Mouse (Mus musculus) stomach, embryonic 16.5 days (tissue): ENCODE results near the gene Gemin8. TPM values are rescaled to one million over a fixed set of nuclear protein-coding genes. Genes with fewer than 3 reads are reported as not detected.

Experiments used
- ATAC-seq: fragments of 200-750 bp; cut with Nextera tagmentation; 2 replicates; pipeline ENCODE4 v1.8.0; 2017; ENCODE audit warnings: moderate number of reproducible peaks, moderate TSS enrichment; ENCODE audit not compliant: insufficient read depth, low FRiP score
- H3K27ac ChIP-seq: fragments of 300-500 bp; sonication (generic); 2 replicates; pipeline ENCODE4 v1.5.1; 2014; ENCODE audit warnings: low read length
- H3K27me3 ChIP-seq: fragments of 300-500 bp; sonication (generic); 2 replicates; pipeline ENCODE4 v1.6.1; 2014; ENCODE audit warnings: low read length, control low read depth, mixed read lengths; ENCODE audit not compliant: control insufficient read depth, insufficient read depth
- H3K36me3 ChIP-seq: fragments of 300-500 bp; sonication (generic); 2 replicates; pipeline ENCODE4 v1.6.1; 2014; ENCODE audit warnings: low read length; ENCODE audit not compliant: control insufficient read depth, insufficient read depth
- H3K4me1 ChIP-seq: fragments of 300-500 bp; sonication (generic); 2 replicates; pipeline ENCODE4 v1.6.1; 2014; ENCODE audit warnings: low read length, control low read depth, mixed read lengths; ENCODE audit not compliant: control insufficient read depth, insufficient read depth
- H3K4me2 ChIP-seq: fragments of 300-500 bp; sonication (generic); 2 replicates; pipeline ENCODE4 v1.6.1; 2014; ENCODE audit warnings: low read depth, low read length, mixed read lengths
- H3K4me3 ChIP-seq: fragments of 300-500 bp; sonication (generic); replicated peaks from 2 replicates; pipeline ENCODE4 v1.5.1; 2014; ENCODE audit warnings: mild to moderate bottlenecking, low read length
- H3K9ac ChIP-seq: fragments of 300-500 bp; sonication (generic); 2 replicates; pipeline ENCODE4 v1.6.1; 2014; ENCODE audit warnings: low read length
- H3K9me3 ChIP-seq: fragments of 300-500 bp; sonication (generic); replicated peaks from 2 replicates; pipeline ENCODE4 v1.6.1; 2016; ENCODE audit warnings: low read length, control low read depth; ENCODE audit not compliant: control insufficient read depth
- WGBS: fragments of 180-500 bp; shearing (Covaris S2); extraction: QIAGEN DNeasy Blood & Tissue Kit; methylation state at CpG from one replicate; pipeline ENCODE4 v1.1.7; 2014; 5-methylcytosine and 5-hydroxymethylcytosine counted together
- polyA plus RNA-seq: library from polyadenylated mRNA; unstranded; fragments of >200 nt; fragmentation: Nextera tagmentation; extraction: Ambion mirVana; gene quantifications from 2 replicates; pipeline ENCODE4 v1.2.1, GENCODE M21; 2015

The Gemin8 gene
- polyA plus RNA-seq, 1 experiment from 2014 or later = 10.2 TPM

DNA sequence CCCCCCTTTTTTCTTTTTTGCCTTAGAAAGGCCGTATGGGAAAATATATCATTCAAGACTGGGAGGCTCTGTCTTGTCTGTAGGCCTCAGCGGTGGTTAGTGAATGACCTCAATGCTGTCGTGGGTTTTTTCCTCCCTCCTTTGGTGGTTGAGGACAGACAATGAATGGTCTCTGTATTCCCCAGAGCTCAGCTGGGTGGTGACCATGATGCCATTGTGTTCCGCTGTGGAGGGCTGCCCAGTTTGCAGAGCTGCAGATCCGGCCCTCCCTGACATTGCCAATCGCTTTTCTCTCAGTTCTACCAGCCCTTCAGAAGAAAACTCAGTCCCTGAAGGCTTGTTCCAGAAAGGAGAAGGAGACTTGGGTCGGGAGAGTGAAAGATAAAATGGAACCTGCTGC, 3.5 kb downstream of the Gemin8 start:
- ATAC-seq = no peak
- 59% methylated on average over 7 of the region's 7 CpGs for WGBS
- H3K4me1 ChIP-seq = peaks cover 6% of the 10 kb centered on the region
- H3K27me3 ChIP-seq = no peaks in the 10 kb centered on the region
- H3K36me3 ChIP-seq = no peaks in the 10 kb centered on the region
- no peaks in the 10 kb centered on the region for H3K9me3 ChIP-seq
- no peak overlapping the region for H3K4me3 ChIP-seq
- no peak overlapping the region for H3K4me2 ChIP-seq
- no peak overlapping the region for H3K9ac ChIP-seq
- no peak overlapping the region for H3K27ac ChIP-seq

DNA sequence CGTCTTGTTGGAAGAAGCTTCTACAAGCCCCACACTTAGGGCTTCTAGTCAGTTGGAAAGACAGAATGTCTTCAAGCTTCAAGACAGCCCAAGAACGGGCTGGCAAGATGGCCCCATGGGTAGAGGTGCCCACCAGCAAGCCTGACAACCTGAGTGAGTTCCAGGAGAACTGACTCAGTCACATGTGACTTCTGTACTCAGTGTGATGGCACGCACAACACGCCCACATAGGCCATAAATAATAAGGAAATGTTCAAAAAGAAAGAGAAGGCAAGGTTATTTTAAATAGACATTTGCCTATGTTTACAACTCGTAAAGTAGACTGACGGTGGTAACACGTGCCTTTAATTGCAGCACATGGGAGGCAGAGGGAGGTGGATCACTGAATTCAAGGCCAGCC, 7.7 kb downstream of the Gemin8 start:
- WGBS = 76% methylated on average over 7 of the region's 7 CpGs
- no peak overlapping the region for H3K4me3 ChIP-seq
- peaks cover 2% of the 10 kb centered on the region for H3K4me1 ChIP-seq
- no peaks in the 10 kb centered on the region for H3K36me3 ChIP-seq
- H3K27ac ChIP-seq = no peak overlapping the region
- ATAC-seq = no peak
- H3K9ac ChIP-seq = no peak overlapping the region
- no peaks in the 10 kb centered on the region for H3K9me3 ChIP-seq
- no peaks in the 10 kb centered on the region for H3K27me3 ChIP-seq
- H3K4me2 ChIP-seq = no peak overlapping the region

DNA sequence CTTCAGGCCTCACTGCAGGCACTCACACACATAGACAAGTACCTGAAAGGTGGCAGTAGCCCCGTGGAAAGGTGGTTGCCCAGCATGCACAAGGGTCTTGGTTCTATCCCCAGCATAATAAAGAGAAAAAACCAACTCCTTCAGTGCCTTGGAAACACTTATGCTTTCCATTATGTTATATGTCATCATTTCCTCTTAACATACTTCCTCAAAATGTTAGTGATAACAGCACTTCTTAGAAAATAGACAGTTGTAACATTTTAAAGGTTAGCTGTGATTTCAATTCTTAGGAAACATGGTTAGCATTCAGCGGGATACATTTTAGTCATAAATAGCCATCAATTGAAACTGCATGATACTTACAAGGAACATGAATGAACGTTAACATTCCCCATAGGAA, 12.8 kb downstream of the Gemin8 start:
- H3K36me3 ChIP-seq = no peaks in the 10 kb centered on the region
- peaks cover 3% of the 10 kb centered on the region; the same call in 1 of the 2 replicates for H3K27me3 ChIP-seq
- no peaks in the 10 kb centered on the region for H3K9me3 ChIP-seq
- no peak overlapping the region for H3K4me3 ChIP-seq
- ATAC-seq = no peak
- 89% methylated on average over 3 of the region's 3 CpGs for WGBS
- H3K4me1 ChIP-seq = no peaks in the 10 kb centered on the region
- no peak overlapping the region for H3K4me2 ChIP-seq
- H3K9ac ChIP-seq = no peak overlapping the region
- no peak overlapping the region for H3K27ac ChIP-seq

GRCm38 (mm10) chrX:166185327-166185913, 15.2 kb downstream of the Gemin8 start:
- no peak overlapping the region for H3K4me3 ChIP-seq
- no peaks in the 10 kb centered on the region for H3K4me1 ChIP-seq
- no peak overlapping the region for H3K9ac ChIP-seq
- H3K36me3 ChIP-seq = no peaks in the 10 kb centered on the region
- H3K9me3 ChIP-seq = no peaks in the 10 kb centered on the region
- H3K27ac ChIP-seq = no peak overlapping the region
- no peak overlapping the region for H3K4me2 ChIP-seq
- ATAC-seq = no peak
- peaks cover 3% of the 10 kb centered on the region; the same call in 1 of the 2 replicates for H3K27me3 ChIP-seq
- 84% methylated on average over 9 of the region's 9 CpGs for WGBS

DNA sequence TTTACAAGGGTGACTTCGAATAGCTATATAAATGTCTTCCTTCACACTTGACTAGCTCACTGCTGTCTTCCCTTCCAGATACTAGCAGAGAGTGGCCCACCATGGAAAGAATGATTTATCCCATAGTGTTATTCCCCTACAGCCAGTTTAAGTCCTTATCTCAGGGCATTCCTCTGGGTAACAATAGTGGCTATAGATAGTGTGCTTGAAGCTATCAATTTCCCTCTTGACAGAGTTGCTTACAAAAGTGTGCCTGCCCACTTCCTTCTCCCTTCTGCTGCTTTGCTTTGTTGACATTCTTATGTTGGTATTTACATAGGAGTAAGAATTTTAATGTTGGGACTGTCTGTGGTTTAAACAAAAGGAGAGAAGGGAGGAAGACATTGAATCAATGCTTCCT, 17.5 kb downstream of the Gemin8 start:
- H3K27ac ChIP-seq = no peak overlapping the region
- H3K27me3 ChIP-seq = peaks cover 3% of the 10 kb centered on the region; the same call in 1 of the 2 replicates
- ATAC-seq = 0 out of 2 replicates have a peak, but pooled peaks have one; percentile 33
- H3K4me2 ChIP-seq = no peak overlapping the region
- H3K36me3 ChIP-seq = no peaks in the 10 kb centered on the region
- H3K4me3 ChIP-seq = no peak overlapping the region
- no peak overlapping the region for H3K9ac ChIP-seq
- 32% methylated on average over 1 of the region's 1 CpGs for WGBS
- H3K4me1 ChIP-seq = no peaks in the 10 kb centered on the region
- H3K9me3 ChIP-seq = no peaks in the 10 kb centered on the region

- Histone ChIP-seq H3K27me3 (no peaks in the 10 kb centered on the region; the same call in 1 of the 2 replicates), H3K9me3 (no peaks in the 10 kb centered on the region), H3K36me3 (no peaks in the 10 kb centered on the region), H3K27ac (no peak overlapping the region), H3K9ac (no peak overlapping the region), H3K4me1 (no peaks in the 10 kb centered on the region), H3K4me3 (no peak overlapping the region), H3K4me2 (no peak overlapping the region)
- ATAC-seq = no peak
These were observed 26.1 kb downstream of the Gemin8 start for GRCm38 (mm10) chrX:166196327-166196726.

DNA sequence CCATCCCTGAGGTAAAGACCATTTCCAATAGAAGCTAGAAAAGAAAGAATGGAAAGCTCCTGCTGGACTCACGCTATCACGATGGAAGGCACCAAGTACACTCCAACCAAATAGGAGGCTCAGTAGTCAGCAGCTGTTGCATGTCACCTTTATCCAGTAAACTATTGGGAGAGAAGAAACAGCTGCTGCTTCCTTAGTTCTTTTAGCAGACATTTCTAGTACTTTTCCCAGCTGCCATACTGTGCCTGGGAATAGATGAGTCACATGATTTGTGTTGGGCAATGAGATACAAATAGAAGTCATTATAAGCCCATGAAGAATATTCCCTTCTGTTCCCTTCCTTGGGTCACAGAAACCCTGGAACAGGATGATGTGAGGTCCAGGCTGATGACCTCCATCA, 28.0 kb downstream of the Gemin8 start:
- H3K4me3 ChIP-seq = no peak overlapping the region
- H3K27me3 ChIP-seq = no peaks in the 10 kb centered on the region; the same call in 1 of the 2 replicates
- peak; percentile 25; the same call in 1 of the 2 replicates for ATAC-seq
- no peaks in the 10 kb centered on the region for H3K9me3 ChIP-seq
- WGBS = 51% methylated on average over 2 of the region's 2 CpGs
- H3K4me1 ChIP-seq = no peaks in the 10 kb centered on the region
- no peak overlapping the region for H3K4me2 ChIP-seq
- H3K9ac ChIP-seq = no peak overlapping the region
- H3K27ac ChIP-seq = no peak overlapping the region
- no peaks in the 10 kb centered on the region for H3K36me3 ChIP-seq

GRCm38 (mm10) chrX:166199812-166200211, 29.6 kb downstream of the Gemin8 start:
- no peaks in the 10 kb centered on the region for H3K36me3 ChIP-seq
- no peak for ATAC-seq
- H3K9me3 ChIP-seq = no peaks in the 10 kb centered on the region
- no peaks in the 10 kb centered on the region; the same call in 1 of the 2 replicates for H3K27me3 ChIP-seq
- H3K4me2 ChIP-seq = no peak overlapping the region
- peak overlapping the region; percentile 23; the same call in 1 of the 2 replicates for H3K27ac ChIP-seq
- H3K4me1 ChIP-seq = no peaks in the 10 kb centered on the region
- H3K9ac ChIP-seq = no peak overlapping the region
- H3K4me3 ChIP-seq = no peak overlapping the region

- Histone ChIP-seq H3K4me3 (no peak overlapping the region), H3K9ac (no peak overlapping the region), H3K27ac (no peak overlapping the region), H3K36me3 (no peaks in the 10 kb centered on the region), H3K9me3 (no peaks in the 10 kb centered on the region), H3K4me2 (no peak overlapping the region), H3K4me1 (no peaks in the 10 kb centered on the region), H3K27me3 (peaks cover 2% of the 10 kb centered on the region; the same call in 1 of the 2 replicates)
- WGBS = 71% methylated on average over 2 of the region's 2 CpGs
- ATAC-seq = no peak
These were observed 44.3 kb downstream of the Gemin8 start for GRCm38 (mm10) chrX:166214576-166214975.
